Mouse (Mus musculus) MEL (cell line): ENCODE results near the gene Mcf2. TPM values are rescaled to one million over a fixed set of nuclear protein-coding genes. Genes with fewer than 3 reads are reported as not detected.

ENCODE experiments used
- DNase-seq: peaks from one replicate; pipeline ENCODE4 v3.0.0; 2011; ENCODE audit warnings: low read depth, low spot score
- H3K27ac ChIP-seq: 2 replicates; pipeline ENCODE4 v1.5.1; 2012; ENCODE audit warnings: low read depth, mild to moderate bottlenecking, control low read depth, low read length, moderate library complexity; ENCODE audit not compliant: control insufficient read depth
- H3K27me3 ChIP-seq, 2 experiments: fragments of 150-350 bp in 1 of 2; sonication (generic) in 1 of 2; 2 replicates each; pipeline ENCODE4 v1.6.1; 2012; ENCODE audit warnings: low read length in 2 of 2, mild to moderate bottlenecking in 2 of 2, improper control_type of control experiment in 1 of 2, moderate library complexity in 1 of 2; ENCODE audit not compliant: insufficient read depth in 2 of 2, control insufficient read depth in 1 of 2
- H3K36me3 ChIP-seq, 2 experiments: 2 replicates each; pipeline ENCODE4 v1.6.1; 2012 to 2014; ENCODE audit warnings: low read length in 2 of 2, improper control_type of control experiment in 1 of 2, inconsistent platforms in 1 of 2, mild to moderate bottlenecking in 1 of 2; ENCODE audit not compliant: insufficient read depth in 2 of 2, control insufficient read depth in 1 of 2
- H3K4me1 ChIP-seq, 2 experiments: fragments of 150-350 bp in 1 of 2; sonication (generic) in 1 of 2; 2 replicates each; pipeline ENCODE4 v1.6.1; 2012; ENCODE audit warnings: low read length in 2 of 2, improper control_type of control experiment in 1 of 2, mild to moderate bottlenecking in 1 of 2; ENCODE audit not compliant: insufficient read depth in 2 of 2, control insufficient read depth in 1 of 2
- H3K4me3 ChIP-seq, 2 experiments: fragments of 150-350 bp in 1 of 2; sonication (generic) in 1 of 2; 2 replicates each; pipeline ENCODE4 v1.5.1; 2012; ENCODE audit warnings: low read depth in 2 of 2, low read length in 2 of 2, mild to moderate bottlenecking in 2 of 2, moderate library complexity in 2 of 2, control low read depth in 1 of 2, improper control_type of control experiment in 1 of 2; ENCODE audit not compliant: control insufficient read depth in 1 of 2, insufficient read depth in 1 of 2
- H3K79me2 ChIP-seq: 2 replicates; pipeline ENCODE4 v1.6.1; 2012; ENCODE audit warnings: mild to moderate bottlenecking, low read length, moderate library complexity; ENCODE audit not compliant: control insufficient read depth, poor library complexity, insufficient read depth
- H3K9ac ChIP-seq: 2 replicates; pipeline ENCODE4 v1.6.1; 2012; ENCODE audit warnings: low read depth, mild to moderate bottlenecking, control low read depth, low read length, moderate library complexity; ENCODE audit not compliant: control insufficient read depth, poor library complexity, severe bottlenecking
- H3K9me3 ChIP-seq: fragments of 150-350 bp; sonication (generic); replicated peaks from 2 replicates; pipeline ENCODE4 v1.6.1; 2012; ENCODE audit warnings: mild to moderate bottlenecking, low read length, improper control_type of control experiment, moderate library complexity; ENCODE audit not compliant: insufficient read depth
- BHLHE40 ChIP-seq: IDR thresholded peaks from 2 replicates; pipeline ENCODE4 v1.6.1; 2012; ENCODE audit warnings: low read depth, mild to moderate bottlenecking, inconsistent platforms, low read length, improper control_type of control experiment, borderline replicate concordance
- CHD1 ChIP-seq: IDR thresholded peaks from 2 replicates; pipeline ENCODE4 v1.6.1; 2012; ENCODE audit warnings: low read depth, mild to moderate bottlenecking, inconsistent platforms, low read length, improper control_type of control experiment
- ELF1 ChIP-seq: IDR thresholded peaks from 2 replicates; pipeline ENCODE4 v1.6.1; 2014; ENCODE audit warnings: low read depth, mild to moderate bottlenecking, inconsistent platforms, low read length, improper control_type of control experiment, moderate library complexity
- EP300 ChIP-seq, 2 experiments: IDR thresholded peaks; 2 replicates each; pipeline ENCODE4 v1.6.1; 2011; ENCODE audit warnings: improper control_type of control experiment in 2 of 2, low read length in 2 of 2, low read depth in 1 of 2, mild to moderate bottlenecking in 1 of 2
- JUND ChIP-seq: IDR thresholded peaks from 2 replicates; pipeline ENCODE4 v1.6.1; 2011; ENCODE audit warnings: low read depth, mild to moderate bottlenecking, improper control_type of control experiment, low read length
- MAFK ChIP-seq: IDR thresholded peaks from 2 replicates; pipeline ENCODE4 v1.6.1; 2011; ENCODE audit warnings: low read depth, mild to moderate bottlenecking, low read length, improper control_type of control experiment, borderline replicate concordance
- MAX ChIP-seq: IDR thresholded peaks from 2 replicates; pipeline ENCODE4 v1.6.1; 2011; ENCODE audit warnings: low read length, improper control_type of control experiment
- MEF2A ChIP-seq: IDR thresholded peaks from 2 replicates; pipeline ENCODE4 v1.6.1; 2014; ENCODE audit warnings: low read depth, mild to moderate bottlenecking, inconsistent platforms, low read length, improper control_type of control experiment; ENCODE audit not compliant: poor library complexity, insufficient replicate concordance, severe bottlenecking; ENCODE audit errors: extremely low read depth
- MYB ChIP-seq: IDR thresholded peaks from 2 replicates; pipeline ENCODE4 v1.6.1; 2011; ENCODE audit warnings: mild to moderate bottlenecking, low read depth, low read length, improper control_type of control experiment
- SMC3 ChIP-seq: IDR thresholded peaks from 2 replicates; pipeline ENCODE4 v1.6.1; 2011; ENCODE audit warnings: low read depth, low read length, improper control_type of control experiment
- TBP ChIP-seq: IDR thresholded peaks from 2 replicates; pipeline ENCODE4 v1.8.0; 2011; ENCODE audit warnings: low read depth, low read length, improper control_type of control experiment
- TCF12 ChIP-seq: IDR thresholded peaks from 2 replicates; pipeline ENCODE4 v1.6.1; 2014; ENCODE audit warnings: low read depth, mild to moderate bottlenecking, inconsistent platforms, low read length, improper control_type of control experiment, moderate library complexity
- UBTF ChIP-seq: IDR thresholded peaks from 2 replicates; pipeline ENCODE4 v1.6.1; 2012; ENCODE audit warnings: low read depth, mild to moderate bottlenecking, inconsistent platforms, low read length, improper control_type of control experiment, moderate library complexity, borderline replicate concordance; ENCODE audit not compliant: insufficient read depth
- ZC3H11A ChIP-seq: IDR thresholded peaks from 2 replicates; pipeline ENCODE4 v1.6.1; 2012; ENCODE audit warnings: low read depth, mild to moderate bottlenecking, inconsistent platforms, low read length, improper control_type of control experiment
- ZMIZ1 ChIP-seq: IDR thresholded peaks from 2 replicates; pipeline ENCODE4 v1.6.1; 2012; ENCODE audit warnings: low read depth, mild to moderate bottlenecking, inconsistent platforms, low read length, improper control_type of control experiment, moderate library complexity
- ZNF384 ChIP-seq: IDR thresholded peaks from 2 replicates; pipeline ENCODE4 v1.6.1; 2012; ENCODE audit warnings: low read depth, mild to moderate bottlenecking, inconsistent platforms, low read length, improper control_type of control experiment
- polyA plus RNA-seq, 2 experiments: library from polyadenylated mRNA; stranded (reverse) in 1 of 2; unstranded in 1 of 2; fragments of >175 nt in 1 of 2; fragments of >200 nt in 1 of 2; gene quantifications; 2 replicates each; pipeline versions ENCODE4 v1.2.1 to v1.2.4; 2012; ENCODE audit warnings: low replicate concordance in 2 of 2, low read depth in 1 of 2; ENCODE audit not compliant: insufficient read length in 2 of 2, insufficient read depth in 1 of 2, missing spikeins in 1 of 2
- total RNA-seq: library from RNA; depleted of rRNA; stranded (reverse); fragments of 300-350 nt; gene quantifications from 2 replicates; pipeline ENCODE4 v1.2.3, GENCODE M21; 2012; rRNA removed

The Mcf2 gene
- total RNA-seq: not detected in 2 replicates
- not detected for polyA plus RNA-seq

GRCm38 (mm10) chrX:60178744-60179458, at the start of gene Mcf2:
Gene Mcf2, minus strand, starts transcription at chrX:60179089.
- DNase-seq: no peak
- Histone ChIP-seq H3K4me1 (no peaks in the 10 kb centered on the region), H3K36me3 (no peaks in the 10 kb centered on the region), H3K27me3 (no peaks in the 10 kb centered on the region), H3K9me3 (no peaks in the 10 kb centered on the region), H3K79me2 (no peaks in the 10 kb centered on the region), H3K4me3 (no peak within 1 kb of the TSS), H3K27ac (no peak within 1 kb of the TSS), H3K9ac (no peak within 1 kb of the TSS)
- TF ChIP-seq MYB: no peak

GRCm38 (mm10) chrX:60187726-60188125, 8.8 kb upstream of the Mcf2 start:
- no peak overlapping the region for H3K27ac ChIP-seq
- TF ChIP-seq MEF2A: no peak
- no peak for TF ChIP-seq ELF1
- TF ChIP-seq SMC3: no peak
- no peak for TF ChIP-seq JUND
- no peak for TF ChIP-seq BHLHE40
- TF ChIP-seq EP300 (IDR thresholded peaks at IDR 0.05; ENCODE audit: low read depth in 1 of 2, low read length in 2 of 2): no peak
- no peak for TF ChIP-seq ZNF384
- no peak for TF ChIP-seq TCF12
- TF ChIP-seq MAFK: no peak
- TF ChIP-seq MAX: no peak
- TF ChIP-seq, all 39 proteins: peak for 0

GRCm38 (mm10) chrX:60182611-60183010, 3.7 kb upstream of the Mcf2 start:
- H3K79me2 ChIP-seq: no peaks in the 10 kb centered on the region
- TF ChIP-seq UBTF: no peak
- TF ChIP-seq ZC3H11A: no peak
- no peak for TF ChIP-seq CHD1
- no peak for TF ChIP-seq TBP
- no peak for TF ChIP-seq EP300 (IDR thresholded peaks at IDR 0.05; ENCODE audit: low read depth in 1 of 2, low read length in 2 of 2)
- no peak for TF ChIP-seq ZMIZ1
- TF ChIP-seq, all 39 proteins: peak for 0
- Histone ChIP-seq H3K9me3 (no peaks in the 10 kb centered on the region), H3K9ac (no peak overlapping the region), H3K36me3 (no peaks in the 10 kb centered on the region), H3K27me3 (no peaks in the 10 kb centered on the region), H3K4me1 (no peaks in the 10 kb centered on the region), H3K27ac (no peak overlapping the region), H3K4me3 (no peak overlapping the region)
- no peak for DNase-seq

More at GRCm38 (mm10) chrX:60187726-60188125, 8.8 kb upstream of the Mcf2 start:
- Histone ChIP-seq H3K36me3 (no peaks in the 10 kb centered on the region), H3K27me3 (no peaks in the 10 kb centered on the region), H3K9me3 (no peaks in the 10 kb centered on the region), H3K9ac (no peak overlapping the region), H3K79me2 (no peaks in the 10 kb centered on the region), H3K4me3 (no peak overlapping the region), H3K4me1 (no peaks in the 10 kb centered on the region)
- DNase-seq: no peak
